Mouse (Mus musculus) megakaryocyte-erythroid progenitor cell, adult 5-6 weeks (primary cell): ENCODE data around the gene Krtap19-1. TPM values are rescaled to one million over a fixed set of nuclear protein-coding genes. Genes with fewer than 3 reads are reported as not detected.

Experiments used
- ATAC-seq: replicated peaks from 2 replicates; pipeline ENCODE4 v1.8.0; 2016; ENCODE audit warnings: mild to moderate bottlenecking, inconsistent platforms; ENCODE audit not compliant: severe bottlenecking, poor library complexity, low FRiP score, low TSS enrichment
- total RNA-seq, 2 experiments: library from RNA; stranded (forward) in 1 of 2; stranded (reverse) in 1 of 2; fragments of 200-1000, 215-1000 nt in 1 of 2; fragments of >200 nt in 1 of 2; fragmentation: Nextera tagmentation in 1 of 2; gene quantifications; 2 replicates each; pipeline ENCODE4 v1.2.3; 2014 to 2017

The Krtap19-1 gene
- total RNA-seq (2014; fragmentation: Nextera tagmentation) (not detected in 2 replicates), total RNA-seq (2017) (not detected in 2 replicates)

DNA sequence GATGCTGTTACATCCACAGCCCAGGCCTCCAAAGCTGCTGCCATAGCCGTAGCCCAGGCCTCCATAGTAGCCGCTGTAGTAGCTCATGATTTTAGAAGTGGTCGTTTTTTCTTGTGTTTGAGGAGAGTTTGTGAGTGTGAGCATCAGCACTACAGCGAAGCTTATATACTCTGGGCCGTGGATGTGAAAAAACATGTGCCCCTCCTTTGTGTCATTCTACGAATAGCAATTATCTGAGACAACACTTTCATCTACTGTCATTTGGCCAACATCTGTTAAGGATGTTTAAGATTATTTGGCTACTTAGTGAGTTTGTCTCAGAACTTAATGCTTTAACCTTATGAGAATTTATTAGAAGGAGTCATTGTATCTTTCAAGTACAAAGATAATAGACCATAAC, at the start of gene Krtap19-1:
Gene Krtap19-1 (minus strand): TSS at position 101 of the 400 bp plus-strand sequence.
- ATAC-seq: no peak

DNA sequence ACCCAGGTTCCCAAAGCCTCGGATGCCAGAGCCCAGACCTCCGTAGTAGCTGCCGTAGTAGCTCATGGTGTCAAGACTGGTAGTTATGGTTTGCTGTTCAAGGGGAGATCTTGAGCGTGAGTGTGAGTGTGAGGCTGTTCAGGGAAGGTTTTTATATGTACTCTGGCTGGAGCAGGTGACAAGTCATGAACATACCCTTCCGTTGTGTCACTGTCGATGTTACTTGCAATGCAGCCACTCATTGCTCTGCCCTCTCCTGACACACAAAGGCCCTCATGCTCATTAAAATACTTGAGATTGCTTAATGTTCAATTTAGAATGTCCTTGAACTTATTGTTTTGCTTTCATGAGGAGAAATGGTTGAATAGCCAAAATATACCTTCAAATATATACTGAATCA, 27.1 kb upstream of the Krtap19-1 start, which contains the start of gene Krtap19-5:
Gene Krtap19-5 (minus strand): TSS at position 101 of the 400 bp plus-strand sequence.
- no peak for ATAC-seq

DNA sequence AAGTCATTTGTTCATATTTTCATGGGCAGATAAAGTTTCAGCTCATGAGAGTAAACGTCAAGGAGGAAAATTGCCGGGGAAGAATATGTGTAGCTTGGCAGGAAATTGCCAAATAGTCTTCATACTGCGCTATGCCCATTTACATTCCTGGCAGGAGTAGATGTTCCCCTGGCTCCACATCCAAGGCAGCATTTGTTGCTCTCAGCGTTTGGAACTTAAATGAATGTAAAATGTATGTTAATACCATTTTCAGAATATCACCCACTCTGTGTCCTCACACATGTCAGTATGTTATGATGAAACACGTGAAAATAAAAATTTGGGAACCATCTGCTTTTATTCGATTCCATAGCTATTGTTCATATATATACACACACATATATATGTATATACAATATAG, 17.7 kb upstream of the Krtap19-1 start:
- ATAC-seq: no peak

DNA sequence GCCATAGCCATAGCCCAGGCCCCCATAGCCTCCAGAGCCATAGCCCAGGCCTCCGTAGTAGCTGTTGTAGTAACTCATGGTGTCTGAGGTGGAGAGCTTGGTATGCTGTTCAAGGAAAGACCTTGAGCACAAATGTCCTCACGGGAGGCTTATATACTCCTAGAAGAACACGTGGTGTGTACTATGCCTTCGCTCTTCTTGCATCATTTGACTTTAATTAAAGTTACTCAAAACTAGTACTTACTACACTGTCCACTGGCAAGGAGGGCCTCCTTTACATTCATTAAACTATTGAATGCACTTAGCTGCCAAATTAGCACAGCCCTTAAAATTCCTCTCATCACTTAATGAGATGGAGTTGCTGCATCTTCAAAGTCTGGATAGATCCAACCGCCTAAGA, 15.8 kb upstream of the Krtap19-1 start, which contains the start of gene Krtap19-4:
Gene Krtap19-4 (minus strand): TSS at position 101 of the 400 bp plus-strand sequence.
- no peak for ATAC-seq

DNA sequence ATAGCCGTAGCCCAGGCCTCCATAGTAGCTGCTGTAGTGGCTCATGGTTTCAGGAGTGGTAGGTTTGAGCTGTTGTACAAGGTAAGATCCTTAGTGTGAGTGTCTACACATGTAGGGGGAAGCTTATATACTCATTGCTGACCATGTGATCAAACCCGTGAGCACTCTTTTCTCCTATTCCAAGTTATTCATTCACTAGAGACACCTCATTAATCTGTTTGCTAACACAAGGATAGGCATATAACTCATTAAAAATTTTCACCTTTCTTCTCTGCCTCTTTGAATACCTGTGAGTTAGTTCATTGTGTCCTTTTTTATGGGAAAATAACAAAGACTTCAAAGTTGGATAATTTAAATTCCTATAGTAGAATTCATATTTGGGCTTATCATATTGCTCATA, 8.7 kb upstream of the Krtap19-1 start, which contains the start of gene Krtap19-3:
Gene Krtap19-3 (minus strand): TSS at position 101 of the 400 bp plus-strand sequence.
- no peak for ATAC-seq

DNA sequence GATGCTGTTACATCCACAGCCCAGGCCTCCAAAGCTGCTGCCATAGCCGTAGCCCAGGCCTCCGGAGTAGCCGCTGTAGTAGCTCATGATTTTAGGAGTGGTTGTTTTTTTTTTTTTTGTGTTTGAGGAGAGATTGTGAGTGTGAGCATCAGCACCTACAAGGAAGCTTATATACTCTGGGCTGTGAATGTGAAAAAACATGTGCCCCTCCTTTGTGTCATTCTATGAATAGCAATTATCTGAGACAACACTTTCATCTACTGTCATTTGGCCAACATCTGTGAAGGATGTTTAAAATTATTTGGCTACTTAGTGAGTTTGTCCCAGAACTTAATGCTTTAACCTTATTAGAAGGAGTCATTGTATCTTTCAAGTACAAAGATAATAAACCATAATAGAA, 5.0 kb upstream of the Krtap19-1 start, which contains the start of gene Krtap19-2:
Gene Krtap19-2 (minus strand): TSS at position 101 of the 400 bp plus-strand sequence.
- ATAC-seq: no peak

DNA sequence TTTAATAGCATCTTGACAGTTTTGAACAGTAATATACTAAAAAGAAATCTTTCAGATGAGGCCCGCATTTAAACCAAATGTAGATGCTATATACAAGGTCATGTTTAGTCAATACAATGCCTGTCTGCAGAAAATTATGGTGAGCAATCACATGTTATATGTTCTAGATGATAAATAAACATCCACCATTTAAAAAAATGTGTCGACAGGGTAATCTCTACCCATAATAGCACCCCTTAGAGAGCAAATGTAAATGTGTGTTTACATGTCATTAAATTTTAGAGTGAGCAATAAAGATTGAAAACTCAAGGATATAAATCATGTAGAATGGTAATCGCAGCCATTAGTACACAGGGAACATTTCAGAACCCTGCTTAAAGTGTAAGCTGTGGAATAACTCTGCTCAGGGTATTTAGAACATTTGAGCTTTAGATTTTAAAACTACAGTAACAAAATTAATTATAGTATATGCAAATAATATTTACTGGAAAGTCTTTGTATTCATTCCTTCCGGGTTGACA, 4.3 kb downstream of the Krtap19-1 start:
- no peak for ATAC-seq

DNA sequence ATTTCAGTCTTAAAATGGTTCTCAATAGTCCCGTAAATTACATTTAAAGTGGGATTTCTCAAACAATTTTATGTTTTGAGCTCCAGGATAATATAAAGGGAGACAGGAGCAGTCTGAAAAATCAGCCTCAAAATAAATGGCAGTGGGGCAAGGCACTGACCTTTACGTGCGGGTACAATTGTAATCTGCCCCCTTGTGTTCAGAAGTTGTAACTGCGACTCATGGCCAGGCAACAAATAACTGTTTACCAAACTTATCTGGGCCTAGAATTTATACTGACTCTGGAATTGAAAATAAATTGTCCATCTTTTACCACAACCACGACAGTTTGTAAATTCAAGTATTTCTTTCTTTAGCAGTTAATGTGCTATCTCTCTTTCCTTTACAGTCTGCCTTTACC, 17.8 kb downstream of the Krtap19-1 start:
- ATAC-seq: no peak

DNA sequence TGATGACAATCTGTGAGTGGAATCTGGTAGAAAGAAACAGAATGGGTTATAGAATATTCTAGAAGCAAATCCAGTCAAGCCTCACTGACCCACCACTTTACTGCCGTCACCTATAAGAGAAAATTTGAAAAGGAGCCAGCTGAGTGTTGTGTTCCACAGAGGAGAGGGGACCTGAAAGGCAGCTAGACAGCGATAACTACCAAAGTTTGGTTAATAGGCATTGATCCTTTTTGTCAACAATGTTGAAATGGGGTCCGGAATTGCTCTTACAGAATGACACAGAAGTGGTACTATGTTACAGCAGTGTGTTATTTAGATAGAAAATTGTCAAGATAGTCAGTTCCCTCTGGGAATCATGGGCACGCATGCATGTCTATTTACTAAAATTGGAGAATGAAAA, 20.7 kb downstream of the Krtap19-1 start:
- no peak for ATAC-seq

DNA sequence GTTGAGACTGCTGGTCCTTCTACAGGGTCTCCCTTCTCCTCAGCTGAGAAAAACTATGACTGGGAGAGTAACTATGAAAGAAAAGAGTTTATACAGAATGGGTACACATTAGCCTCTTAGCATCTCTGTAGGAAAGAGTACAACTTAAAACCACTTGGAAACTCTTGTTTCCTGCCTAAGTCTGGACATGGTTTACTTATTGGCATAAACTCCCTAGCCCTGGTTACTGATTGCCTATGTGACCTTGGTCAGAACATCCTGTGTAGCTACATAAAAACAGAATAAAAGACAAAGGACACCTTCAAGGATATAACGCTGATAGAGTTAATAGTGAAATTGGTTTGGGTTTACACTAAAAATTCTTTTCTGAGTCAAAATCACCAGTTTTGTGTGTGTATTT, 21.8 kb downstream of the Krtap19-1 start:
- ATAC-seq: no peak

DNA sequence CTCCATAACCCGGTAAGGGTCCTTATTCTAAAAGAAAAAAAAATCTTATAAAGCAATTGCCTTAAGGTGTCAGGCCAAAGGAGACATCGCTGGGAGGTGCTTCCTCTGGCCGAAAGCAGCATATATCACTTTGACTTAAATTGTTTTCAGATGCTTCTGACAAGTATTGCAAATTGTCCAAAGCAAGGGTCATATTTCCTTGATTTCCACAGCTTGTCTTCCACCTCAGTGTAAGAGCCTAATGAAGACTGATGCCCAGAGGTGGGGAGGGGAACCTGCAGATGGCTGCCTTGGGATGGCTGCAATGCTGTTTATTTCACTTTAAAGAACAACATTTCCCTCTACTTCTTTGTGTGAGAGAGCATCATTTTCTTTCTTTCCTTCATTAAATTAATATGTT, 42.2 kb downstream of the Krtap19-1 start:
- ATAC-seq: no peak

DNA sequence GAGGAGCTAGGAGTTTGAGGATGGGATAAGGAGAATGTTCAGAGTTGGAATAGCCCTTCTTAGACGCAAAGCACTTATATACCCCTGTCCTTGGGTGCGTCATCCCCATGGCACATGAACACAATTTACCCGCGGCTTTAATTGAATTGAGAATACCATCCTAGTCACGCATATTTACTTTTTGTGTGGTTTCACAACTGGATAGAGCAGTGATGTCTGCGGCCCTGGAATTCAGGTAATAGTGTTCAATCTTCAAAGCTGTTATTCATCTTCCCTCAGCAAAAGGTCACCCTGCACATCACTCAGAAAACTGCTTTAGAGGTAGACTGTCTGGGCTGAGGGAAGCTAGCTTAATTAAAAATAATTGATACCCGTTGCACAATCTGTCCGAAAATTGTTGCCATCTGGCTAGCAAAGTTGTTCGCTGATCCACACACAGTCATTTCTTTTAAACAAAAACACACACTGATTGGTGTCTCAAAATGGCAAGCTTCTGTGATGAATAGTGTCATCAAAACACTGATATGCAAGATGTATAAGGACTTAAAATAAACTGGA, 43.0 kb downstream of the Krtap19-1 start, which contains the start of gene Krtap14:
Gene Krtap14 (minus strand): TSS at position 51 of the 558 bp plus-strand sequence.
- no peak for ATAC-seq

DNA sequence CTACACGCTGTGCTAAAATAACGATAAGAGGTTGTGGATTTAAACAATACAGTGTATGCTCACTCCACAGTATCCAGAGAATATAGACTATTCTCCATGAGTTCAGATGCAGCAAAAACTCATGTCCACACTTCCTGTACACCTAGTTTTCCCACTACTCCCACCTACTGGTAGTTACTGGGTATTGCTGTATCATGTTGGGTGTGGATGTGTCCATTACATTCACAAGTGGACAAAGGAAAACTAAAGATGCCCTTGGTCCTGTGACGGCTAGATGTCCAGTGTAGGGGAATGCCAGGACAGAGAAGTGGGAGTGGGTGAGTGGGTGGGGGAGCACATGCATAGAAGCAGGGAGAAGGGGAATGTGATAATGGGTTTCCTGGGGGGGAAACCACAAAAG, 45.5 kb downstream of the Krtap19-1 start:
- ATAC-seq: no peak

DNA sequence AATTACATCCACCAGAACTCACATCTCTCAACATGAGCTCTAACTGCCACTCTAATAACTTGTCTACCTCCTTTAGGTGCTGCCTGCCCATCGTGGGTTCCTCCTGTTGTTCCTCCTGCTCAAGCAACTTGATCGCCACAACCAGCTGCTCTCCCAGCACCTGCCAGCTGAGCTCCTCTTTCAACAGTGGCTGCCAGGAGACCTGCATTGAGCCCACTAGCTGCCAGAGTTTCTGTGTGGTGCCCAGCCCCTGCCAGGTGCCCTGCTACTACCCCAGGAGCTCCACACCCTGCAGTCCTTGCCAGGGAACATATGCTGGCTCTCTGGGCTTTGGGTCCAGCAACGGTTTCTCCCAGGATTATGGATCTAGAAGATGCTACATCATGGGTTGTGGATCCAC, 49.1 kb downstream of the Krtap19-1 start, which contains the start of gene Krtap15:
Gene Krtap15 (plus strand): TSS at position 150 of the 400 bp plus-strand sequence.
- ATAC-seq: no peak

Other genes with a start within 250 kb of the Krtap19-1 start
- gene 2310079G19Rik, start 241.7 kb downstream of the Krtap19-1 start, total RNA-seq (2014; fragmentation: Nextera tagmentation): not detected in 2 replicates
- not detected in 2 replicates for gene 2310079G19Rik, start 241.7 kb downstream of the Krtap19-1 start, total RNA-seq (2017)
- not detected in 2 replicates for gene Krtap26-1, start 221.6 kb downstream of the Krtap19-1 start, total RNA-seq (2014; fragmentation: Nextera tagmentation)
- gene Krtap26-1, start 221.6 kb downstream of the Krtap19-1 start, total RNA-seq (2017): not detected in 2 replicates
- not detected in 2 replicates for gene Krtap27-1, start 197.7 kb downstream of the Krtap19-1 start, total RNA-seq (2014; fragmentation: Nextera tagmentation)
- gene Krtap27-1, start 197.7 kb downstream of the Krtap19-1 start, total RNA-seq (2017): not detected in 2 replicates
- not detected in 2 replicates for gene 2310061N02Rik, start 161.4 kb downstream of the Krtap19-1 start, total RNA-seq (2014; fragmentation: Nextera tagmentation)
- gene 2310061N02Rik, start 161.4 kb downstream of the Krtap19-1 start, total RNA-seq (2017): not detected in 2 replicates
- not detected in 2 replicates for gene Krtap13-1, start 140.5 kb downstream of the Krtap19-1 start, total RNA-seq (2014; fragmentation: Nextera tagmentation)
- not detected in 2 replicates for gene Krtap13-1, start 140.5 kb downstream of the Krtap19-1 start, total RNA-seq (2017)
- not detected in 2 replicates for gene Krtap13, start 117.8 kb downstream of the Krtap19-1 start, total RNA-seq (2014; fragmentation: Nextera tagmentation)
- not detected in 2 replicates for gene Krtap13, start 117.8 kb downstream of the Krtap19-1 start, total RNA-seq (2017)
- gene 2310034C09Rik, start 110.6 kb downstream of the Krtap19-1 start, total RNA-seq (2014; fragmentation: Nextera tagmentation): not detected in 2 replicates
- gene 2310034C09Rik, start 110.6 kb downstream of the Krtap19-1 start, total RNA-seq (2017): not detected in 2 replicates
- not detected in 2 replicates for gene 2310057N15Rik, start 95.2 kb downstream of the Krtap19-1 start, total RNA-seq (2014; fragmentation: Nextera tagmentation)
- not detected in 2 replicates for gene 2310057N15Rik, start 95.2 kb downstream of the Krtap19-1 start, total RNA-seq (2017)
- gene Gm5965, start 91.5 kb downstream of the Krtap19-1 start, total RNA-seq (2014; fragmentation: Nextera tagmentation): not detected in 2 replicates
- not detected in 2 replicates for gene Gm5965, start 91.5 kb downstream of the Krtap19-1 start, total RNA-seq (2017)
- gene Gm20741, start 57.2 kb downstream of the Krtap19-1 start, total RNA-seq (2014; fragmentation: Nextera tagmentation): not detected in 2 replicates
- not detected in 2 replicates for gene Gm20741, start 57.2 kb downstream of the Krtap19-1 start, total RNA-seq (2017)
- not detected in 2 replicates for gene Krtap15, start 49.2 kb downstream of the Krtap19-1 start, total RNA-seq (2014; fragmentation: Nextera tagmentation)
- gene Krtap15, start 49.2 kb downstream of the Krtap19-1 start, total RNA-seq (2017): not detected in 2 replicates
- not detected in 2 replicates for gene Krtap14, start 43.3 kb downstream of the Krtap19-1 start, total RNA-seq (2014; fragmentation: Nextera tagmentation)
- not detected in 2 replicates for gene Krtap14, start 43.3 kb downstream of the Krtap19-1 start, total RNA-seq (2017)
- not detected in 2 replicates for gene Krtap19-2, start 4.9 kb upstream of the Krtap19-1 start, total RNA-seq (2014; fragmentation: Nextera tagmentation)
- not detected in 2 replicates for gene Krtap19-2, start 4.9 kb upstream of the Krtap19-1 start, total RNA-seq (2017)
- gene Krtap19-3, start 8.6 kb upstream of the Krtap19-1 start, total RNA-seq (2014; fragmentation: Nextera tagmentation): not detected in 2 replicates
- gene Krtap19-3, start 8.6 kb upstream of the Krtap19-1 start, total RNA-seq (2017): not detected in 2 replicates
- gene Krtap19-4, start 15.7 kb upstream of the Krtap19-1 start, total RNA-seq (2014; fragmentation: Nextera tagmentation): not detected in 2 replicates
- gene Krtap19-4, start 15.7 kb upstream of the Krtap19-1 start, total RNA-seq (2017): not detected in 2 replicates
- not detected in 2 replicates for gene Krtap19-5, start 27.0 kb upstream of the Krtap19-1 start, total RNA-seq (2014; fragmentation: Nextera tagmentation)
- not detected in 2 replicates for gene Krtap19-5, start 27.0 kb upstream of the Krtap19-1 start, total RNA-seq (2017)
- gene Krtap19-9b, start 62.9 kb upstream of the Krtap19-1 start, total RNA-seq (2014; fragmentation: Nextera tagmentation): not detected in 2 replicates
- not detected in 2 replicates for gene Krtap19-9b, start 62.9 kb upstream of the Krtap19-1 start, total RNA-seq (2017)
- gene Krtap16-3, start 93.5 kb upstream of the Krtap19-1 start, total RNA-seq (2014; fragmentation: Nextera tagmentation): not detected in 2 replicates
- not detected in 2 replicates for gene Krtap16-3, start 93.5 kb upstream of the Krtap19-1 start, total RNA-seq (2017)
- not detected in 2 replicates for gene Krtap22-2, start 141.3 kb upstream of the Krtap19-1 start, total RNA-seq (2014; fragmentation: Nextera tagmentation)
- not detected in 2 replicates for gene Krtap22-2, start 141.3 kb upstream of the Krtap19-1 start, total RNA-seq (2017)
- not detected in 2 replicates for gene Gm10229, start 145.9 kb upstream of the Krtap19-1 start, total RNA-seq (2014; fragmentation: Nextera tagmentation)
- gene Gm10229, start 145.9 kb upstream of the Krtap19-1 start, total RNA-seq (2017): not detected in 2 replicates
- gene Krtap6-1, start 162.3 kb upstream of the Krtap19-1 start, total RNA-seq (2014; fragmentation: Nextera tagmentation): not detected in 2 replicates
- gene Krtap6-1, start 162.3 kb upstream of the Krtap19-1 start, total RNA-seq (2017): not detected in 2 replicates
- not detected in 2 replicates for gene Gm10228, start 172.1 kb upstream of the Krtap19-1 start, total RNA-seq (2014; fragmentation: Nextera tagmentation)
- not detected in 2 replicates for gene Gm10228, start 172.1 kb upstream of the Krtap19-1 start, total RNA-seq (2017)
- gene Krtap6-5, start 178.5 kb upstream of the Krtap19-1 start, total RNA-seq (2014; fragmentation: Nextera tagmentation): not detected in 2 replicates
- gene Krtap6-5, start 178.5 kb upstream of the Krtap19-1 start, total RNA-seq (2017): not detected in 2 replicates
- not detected in 2 replicates for gene 1110025L11Rik, start 194.6 kb upstream of the Krtap19-1 start, total RNA-seq (2014; fragmentation: Nextera tagmentation)
- not detected in 2 replicates for gene 1110025L11Rik, start 194.6 kb upstream of the Krtap19-1 start, total RNA-seq (2017)
- gene Krtap6-3, start 214.6 kb upstream of the Krtap19-1 start, total RNA-seq (2014; fragmentation: Nextera tagmentation): not detected in 2 replicates
- gene Krtap6-3, start 214.6 kb upstream of the Krtap19-1 start, total RNA-seq (2017): not detected in 2 replicates